Mouse (Mus musculus) CD4-positive helper T cell, adult 2 months (primary cell): ENCODE results near the gene Fto.

Experiments
- DNase-seq: peaks from one replicate; pipeline ENCODE4 v3.0.0-alpha.2; 2012; ENCODE audit warnings: low read depth, missing footprints, low spot score

Fto gene

DNA sequence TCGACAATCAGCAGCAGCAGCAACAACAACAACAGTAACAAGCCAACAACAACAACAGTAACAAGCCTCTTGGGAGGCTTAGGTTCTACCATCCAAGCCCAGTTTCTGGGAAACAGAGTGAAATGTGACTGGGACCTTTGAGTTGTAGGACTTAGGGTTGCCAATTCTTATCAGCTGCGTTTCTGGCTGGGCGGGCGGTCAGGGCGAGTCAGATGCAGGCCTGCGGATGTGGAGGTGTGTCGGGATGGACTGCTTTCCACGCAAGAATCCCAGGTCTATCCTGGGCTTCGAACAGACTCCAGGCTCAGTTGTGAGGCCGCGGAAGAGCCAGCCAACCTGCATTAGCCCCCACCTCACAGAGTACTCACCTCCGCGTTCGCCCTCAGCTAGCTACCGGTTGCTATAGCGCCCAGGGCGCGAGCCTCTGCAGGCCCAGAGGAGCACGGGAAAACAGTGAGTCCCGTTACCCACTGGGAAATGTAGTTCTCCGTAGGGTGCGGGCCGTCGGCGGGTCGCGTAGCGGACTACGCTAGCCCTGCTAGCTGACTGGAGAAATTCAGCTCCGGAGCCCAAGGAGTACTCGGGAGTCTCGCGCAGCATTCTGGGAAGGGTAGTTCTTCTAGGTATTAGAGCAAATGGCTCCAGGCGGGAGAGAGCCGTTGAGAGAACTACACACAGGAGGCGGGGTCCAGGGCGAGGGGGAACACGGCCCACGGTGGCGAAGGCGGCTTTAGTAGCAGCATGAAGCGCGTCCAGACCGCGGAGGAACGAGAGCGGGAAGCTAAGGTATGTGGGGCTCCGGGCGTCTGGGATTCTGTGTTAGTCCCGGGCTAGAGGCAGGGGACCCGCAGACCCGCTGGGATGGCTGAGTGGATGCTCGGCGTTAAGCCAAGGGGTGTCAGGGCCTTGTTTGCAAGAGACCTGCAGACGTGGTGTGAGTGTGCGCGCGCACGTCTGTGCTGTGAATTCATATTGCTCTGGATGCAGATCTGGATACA, at the start of gene Fto, which contains the start of gene Rpgrip1l:
Fto (plus strand) TSS at position 691 of the 998 bp plus-strand sequence.
Rpgrip1l (minus strand) TSS at position 428 of the 998 bp plus-strand sequence.
- peak; percentile 98 for DNase-seq

DNA sequence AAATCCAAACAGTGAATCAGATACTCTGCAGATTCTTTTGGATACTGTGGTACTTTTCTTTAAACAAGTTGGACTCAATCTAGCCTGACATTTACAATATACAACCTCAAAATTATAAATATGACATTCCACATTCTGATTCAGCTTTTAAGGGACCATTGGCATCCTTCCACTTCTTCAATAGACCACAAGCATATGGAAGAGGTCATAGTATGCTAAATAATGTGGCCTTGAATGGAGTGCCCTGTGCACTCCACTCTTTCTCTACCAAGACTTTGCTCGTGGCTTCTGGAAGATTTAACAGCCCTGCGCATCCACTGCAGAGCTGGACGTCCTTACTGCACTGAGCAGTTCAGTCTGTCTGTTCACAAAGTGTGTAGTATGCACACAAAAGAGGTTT, 49.4 kb upstream of the Fto start:
- DNase-seq: no peak

DNA sequence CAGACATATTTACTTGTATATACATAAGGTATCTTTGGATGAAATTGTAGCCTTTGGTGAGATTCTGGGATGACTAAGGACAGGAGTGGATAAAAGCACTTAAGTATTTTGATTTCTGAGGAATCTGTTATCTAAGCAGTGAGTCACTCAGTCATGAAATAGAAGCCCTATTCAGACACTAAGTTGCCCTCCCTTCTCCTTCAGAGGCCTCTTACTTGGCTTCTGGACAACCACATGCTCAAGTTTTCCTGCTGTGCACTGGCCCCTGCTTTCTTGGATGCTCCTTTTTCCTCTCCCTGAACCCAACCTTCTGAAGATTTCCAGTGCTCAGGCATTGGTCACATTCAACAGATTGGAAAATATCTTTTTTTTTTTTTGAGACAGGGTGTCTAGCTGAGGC, 48.8 kb upstream of the Fto start:
- DNase-seq: no peak

DNA sequence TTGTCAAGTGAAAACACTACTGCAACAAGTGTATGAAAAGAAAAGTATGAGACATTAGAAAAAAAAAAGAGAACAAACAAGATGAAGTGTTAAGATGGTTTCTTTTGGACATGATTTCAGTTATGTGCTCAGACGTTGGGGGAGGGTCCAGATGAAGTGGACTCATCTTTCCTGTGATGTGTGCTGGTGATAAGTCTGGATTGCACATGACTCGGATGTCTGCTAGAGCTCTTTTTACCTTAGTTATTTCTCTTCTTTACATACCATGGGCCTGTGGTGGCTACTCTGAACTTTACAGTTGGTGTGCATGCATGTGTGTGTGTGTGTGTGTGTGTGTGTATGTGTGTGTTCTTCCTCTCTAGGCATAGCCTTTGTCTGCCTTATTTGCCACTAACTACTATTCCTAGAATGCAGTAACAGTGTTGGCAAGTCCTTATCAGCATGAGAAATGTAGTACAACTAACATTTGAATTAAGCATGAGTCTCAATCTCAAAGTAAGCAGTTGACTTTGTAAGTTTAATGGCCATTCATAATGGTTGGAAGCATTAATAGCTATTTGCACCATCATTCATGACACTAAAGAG, 43.9 kb upstream of the Fto start:
- DNase-seq: no peak

DNA sequence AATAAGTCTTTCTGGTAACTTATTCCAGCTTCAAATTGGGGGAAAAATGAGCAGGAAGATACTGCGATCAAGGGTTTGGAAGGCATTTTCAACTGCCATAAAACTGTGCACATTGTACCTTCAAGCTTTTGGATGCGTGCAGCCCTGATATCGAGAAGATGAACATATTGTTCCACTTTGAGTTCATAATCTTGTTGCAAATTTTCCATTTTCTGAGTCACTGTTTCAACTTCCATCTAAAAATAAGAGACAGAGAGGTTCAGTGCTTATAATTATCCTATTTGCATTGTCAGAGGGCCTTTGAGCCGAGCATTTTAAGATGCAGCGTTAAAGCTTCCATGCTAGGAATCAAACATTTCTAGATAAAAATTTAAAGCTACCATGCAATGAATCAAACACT, 39.8 kb upstream of the Fto start:
- no peak for DNase-seq

DNA sequence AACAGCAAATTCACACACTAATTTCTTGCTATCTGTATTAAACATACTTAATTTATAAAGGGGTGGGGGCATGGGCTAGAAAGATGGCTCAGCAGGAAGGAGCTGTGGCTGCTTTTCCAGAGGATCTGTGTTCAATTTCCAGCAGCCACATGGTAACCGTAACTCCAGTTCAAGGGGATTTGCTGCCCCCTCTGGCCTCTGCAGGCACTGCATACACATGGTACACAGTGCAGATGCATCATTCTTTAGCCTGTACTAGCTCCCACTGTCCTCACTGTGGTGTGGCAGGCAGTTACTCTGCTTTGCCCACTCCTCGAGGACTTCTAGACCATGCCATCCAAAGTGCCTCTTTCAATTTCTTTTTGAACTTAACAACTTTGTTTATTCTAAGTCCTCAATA, 37.0 kb upstream of the Fto start:
- DNase-seq: no peak

DNA sequence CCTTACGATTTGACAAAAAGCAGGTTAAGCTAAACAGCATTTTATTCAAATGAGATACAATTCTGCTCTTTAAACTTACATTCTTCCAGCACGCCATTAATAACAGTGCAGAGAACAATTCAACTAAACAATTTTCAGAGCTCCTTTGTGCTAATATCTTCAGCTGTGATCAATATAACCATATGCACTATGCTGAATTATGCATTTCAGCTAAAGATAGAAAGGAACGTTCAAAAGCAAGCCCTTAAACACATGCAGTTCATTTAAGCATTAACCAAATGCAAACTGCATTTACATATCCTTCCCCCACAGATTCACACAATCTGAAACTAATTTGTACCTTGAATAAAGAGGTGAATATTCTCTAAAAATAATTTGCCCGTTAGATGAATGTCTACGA, 35.3 kb upstream of the Fto start:
- no peak for DNase-seq

DNA sequence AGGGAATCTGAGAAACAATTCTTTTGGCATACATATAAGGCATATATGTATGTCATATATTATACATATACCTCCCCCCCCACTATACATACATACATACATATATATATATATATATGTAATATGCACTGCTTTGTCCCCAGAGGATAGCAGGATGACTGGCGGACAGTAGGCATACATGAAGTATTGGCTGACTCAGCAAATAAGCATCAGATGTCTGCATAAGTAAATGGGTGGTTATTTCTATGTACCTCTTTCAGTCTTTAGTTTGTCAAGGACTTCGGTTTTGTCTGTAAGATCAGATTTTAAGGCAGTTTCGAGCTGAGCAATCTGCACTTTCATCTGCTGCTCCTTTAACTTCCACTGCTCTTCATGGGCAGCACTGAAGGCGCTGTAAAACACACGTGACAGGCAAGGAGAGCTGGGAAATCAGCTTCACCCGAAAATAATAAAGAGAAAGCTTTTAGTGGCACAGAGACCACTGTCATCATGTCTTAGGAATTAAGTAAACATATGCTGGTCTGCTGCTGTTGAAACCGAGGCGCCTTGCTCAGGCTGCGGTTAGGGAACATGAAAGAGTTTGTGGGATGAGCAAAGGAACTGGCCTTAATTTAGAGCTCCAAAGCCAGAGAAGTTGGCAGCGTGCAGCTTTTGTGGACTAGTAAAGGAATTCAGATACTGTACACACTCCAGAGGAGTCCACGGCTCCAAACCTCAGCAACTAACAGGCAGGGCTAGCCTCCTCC, 32.7 kb upstream of the Fto start:
- DNase-seq: no peak

DNA sequence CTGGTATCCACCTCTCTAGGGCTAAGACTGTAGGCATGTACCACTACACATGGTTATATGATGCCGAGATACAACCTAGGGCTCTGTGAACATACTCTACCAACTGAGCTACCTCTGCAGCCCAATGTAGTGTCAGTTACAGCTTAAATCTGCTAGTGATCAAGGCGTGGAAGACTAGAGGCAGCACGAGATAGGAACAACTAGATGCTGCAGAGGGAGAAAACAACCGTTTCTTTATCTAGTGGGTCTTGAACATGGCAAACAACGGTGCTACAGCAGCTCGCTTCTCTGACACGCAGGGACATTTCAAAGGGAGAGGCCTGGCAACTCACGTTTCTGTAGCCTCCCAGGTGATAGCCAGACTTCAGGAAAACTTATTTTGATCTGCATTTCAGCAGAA, 31.8 kb upstream of the Fto start:
- no peak for DNase-seq

DNA sequence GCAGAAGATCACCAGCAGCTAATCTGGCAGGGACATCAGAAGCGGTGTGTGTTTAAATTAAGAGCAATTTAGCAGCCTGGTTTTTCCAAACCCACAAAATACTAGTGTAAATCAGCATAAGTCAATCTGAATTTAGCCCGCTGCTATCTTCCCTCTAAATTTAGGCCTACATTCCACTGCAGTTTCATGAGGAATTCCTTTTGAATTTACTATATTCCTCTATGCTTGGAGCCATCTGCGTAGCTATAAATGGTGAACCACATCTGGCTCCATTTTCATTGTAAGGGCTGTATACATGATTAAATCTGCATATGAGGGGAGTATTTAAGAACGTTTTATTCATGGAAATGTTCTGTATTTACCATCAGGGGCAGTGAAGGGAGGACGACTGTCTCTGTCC, 30.7 kb upstream of the Fto start:
- no peak for DNase-seq

DNA sequence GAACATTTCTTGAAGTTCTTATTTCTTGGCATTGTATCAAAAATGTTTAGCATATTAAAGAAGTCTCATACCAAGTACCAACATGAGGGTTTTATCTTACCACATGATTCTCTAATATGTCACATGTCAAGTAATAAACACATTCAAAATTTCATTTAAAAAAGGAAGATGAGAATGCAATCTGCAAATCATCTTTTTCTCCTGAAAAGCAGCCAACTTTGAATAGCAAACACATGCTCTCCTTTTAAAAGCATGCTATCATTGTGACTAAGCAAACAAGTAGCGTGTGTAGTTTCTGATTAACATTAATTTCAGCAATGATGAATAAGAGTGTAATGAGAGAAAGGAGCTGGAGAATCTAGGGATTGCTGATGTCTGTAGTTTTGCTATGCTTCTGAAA, 29.5 kb upstream of the Fto start:
- DNase-seq: no peak

DNA sequence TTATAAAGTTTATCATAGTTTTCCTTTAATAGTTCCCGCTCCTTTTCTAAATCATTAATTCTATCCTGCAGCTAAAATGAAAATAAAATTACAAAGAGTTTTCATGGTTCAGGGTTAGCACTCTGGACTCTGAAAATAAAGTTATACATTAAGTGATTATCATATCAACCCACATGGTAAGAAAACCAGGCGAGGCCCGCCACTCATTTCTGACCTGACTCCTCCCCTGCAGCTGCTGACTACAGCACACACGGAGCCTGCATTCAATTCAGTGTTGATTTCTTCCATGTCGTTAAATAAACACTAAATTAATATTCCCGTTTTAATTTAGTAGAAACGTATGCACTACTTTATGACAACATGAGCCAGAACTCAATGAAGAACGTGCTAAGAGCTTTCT, 27.1 kb upstream of the Fto start:
- DNase-seq: no peak

DNA sequence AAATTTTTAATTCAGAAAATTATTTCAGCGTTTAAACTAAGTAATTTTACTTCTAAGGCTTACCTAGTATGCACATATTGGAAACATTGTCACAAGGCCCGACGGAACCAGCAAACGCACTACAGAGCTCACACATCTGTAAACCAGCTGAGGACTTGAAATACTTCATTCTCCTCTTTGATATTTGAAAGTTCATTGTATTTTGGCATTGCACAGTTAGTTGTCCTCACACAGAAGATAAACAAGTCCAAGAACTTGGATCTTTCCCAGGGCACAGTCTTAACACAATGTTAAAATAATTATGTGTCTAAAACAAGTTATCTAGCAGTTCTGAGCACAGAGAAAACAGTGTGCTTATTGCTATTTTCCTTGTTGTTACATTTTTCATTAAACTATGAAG, 22.7 kb upstream of the Fto start:
- DNase-seq: no peak

DNA sequence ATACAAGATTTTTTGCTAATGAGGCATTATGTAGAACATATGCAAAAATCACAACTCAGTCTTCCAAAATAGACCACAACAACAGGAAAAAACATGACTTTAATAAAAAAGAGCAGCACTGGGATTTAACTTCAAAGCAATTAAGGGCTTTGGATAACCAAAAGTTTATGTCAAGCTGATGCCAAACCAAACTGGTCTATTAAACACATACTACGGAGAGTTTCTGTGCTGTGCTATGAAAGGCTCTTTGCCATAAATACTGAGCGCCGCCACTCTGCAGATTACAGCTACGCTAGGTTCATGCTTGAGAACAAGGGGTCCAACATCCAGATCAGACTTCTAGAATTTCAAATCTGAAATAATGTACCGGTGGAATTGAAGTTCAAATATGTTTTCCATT, 17.5 kb upstream of the Fto start:
- DNase-seq: no peak

DNA sequence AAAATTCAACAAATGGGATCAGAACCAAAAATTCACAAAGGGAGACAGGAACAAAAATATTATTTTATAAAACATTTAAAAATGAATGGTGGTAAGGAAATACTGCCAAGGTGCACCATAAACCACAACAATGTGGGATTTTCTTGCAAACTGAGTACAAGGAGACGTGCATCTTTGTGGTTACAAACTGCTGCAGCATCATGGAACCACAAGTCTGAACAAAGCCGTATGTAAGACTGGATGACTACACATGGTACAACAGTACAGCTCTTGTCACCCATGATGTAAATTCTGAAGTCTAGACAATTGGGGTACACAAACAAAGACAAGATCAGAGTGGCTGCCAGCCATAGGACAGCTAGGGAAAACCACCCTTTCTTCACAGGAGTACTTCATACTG, 14.7 kb upstream of the Fto start:
- DNase-seq: no peak

DNA sequence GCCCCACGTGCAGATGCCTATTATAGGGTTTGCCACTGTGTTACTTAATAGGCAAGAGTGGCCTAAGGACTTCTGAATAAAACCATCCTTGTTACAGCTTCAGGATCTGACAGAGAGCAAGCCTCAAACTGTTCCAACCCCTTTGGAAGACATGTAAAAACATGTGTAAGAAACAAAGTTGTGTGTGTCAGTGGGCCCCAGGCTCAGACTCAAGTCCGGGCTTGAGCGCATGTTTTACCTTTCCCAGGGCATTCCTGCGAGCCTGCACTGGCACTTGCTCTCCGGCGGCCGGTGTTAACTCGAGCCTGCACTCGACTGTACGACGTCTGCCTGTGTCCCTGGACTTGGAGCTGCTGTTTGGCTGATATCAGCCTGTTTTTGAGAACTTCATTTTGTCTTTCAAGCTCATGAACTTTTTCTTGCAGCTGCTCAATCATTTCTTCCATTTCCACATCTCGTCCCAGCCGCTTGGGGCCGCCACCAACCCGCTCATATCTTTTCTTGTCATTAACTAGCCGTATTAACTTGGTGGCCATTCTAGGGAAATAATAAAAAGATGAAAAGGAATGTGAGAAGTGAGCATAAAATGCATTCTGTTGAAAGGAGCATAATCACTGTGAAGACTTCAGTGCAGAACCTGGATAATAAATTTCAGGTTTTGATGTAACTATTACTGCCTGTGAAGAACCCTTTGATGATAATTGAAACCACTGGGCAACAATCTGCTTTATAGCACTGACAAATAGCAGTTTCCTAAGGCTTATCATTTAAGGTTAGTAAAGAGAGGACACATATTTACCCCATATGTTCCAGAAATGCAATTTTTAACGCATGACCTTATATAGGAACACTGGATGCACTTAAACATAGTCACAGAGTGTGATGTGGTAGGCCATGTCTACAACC, 8.6 kb upstream of the Fto start:
- DNase-seq: no peak

DNA sequence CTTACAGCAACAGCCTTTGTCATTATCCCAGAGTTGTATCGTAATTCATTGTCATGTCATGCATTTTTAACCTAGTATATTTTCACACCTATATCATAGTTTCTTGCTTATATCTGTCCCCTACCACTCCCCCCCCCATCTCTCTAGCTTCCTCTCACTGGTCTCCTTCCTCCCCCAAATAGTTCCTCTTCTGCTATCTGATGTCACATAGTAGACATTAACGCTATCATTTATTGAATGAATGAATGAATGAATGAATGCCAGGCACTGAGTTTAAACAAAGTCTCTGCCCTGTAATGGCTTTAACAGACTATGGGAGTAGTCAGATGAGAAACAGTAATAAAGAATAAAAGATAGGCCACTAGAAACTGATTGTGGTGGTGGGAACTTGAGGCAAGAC, 983 bp upstream of the Fto start:
- no peak for DNase-seq

DNA sequence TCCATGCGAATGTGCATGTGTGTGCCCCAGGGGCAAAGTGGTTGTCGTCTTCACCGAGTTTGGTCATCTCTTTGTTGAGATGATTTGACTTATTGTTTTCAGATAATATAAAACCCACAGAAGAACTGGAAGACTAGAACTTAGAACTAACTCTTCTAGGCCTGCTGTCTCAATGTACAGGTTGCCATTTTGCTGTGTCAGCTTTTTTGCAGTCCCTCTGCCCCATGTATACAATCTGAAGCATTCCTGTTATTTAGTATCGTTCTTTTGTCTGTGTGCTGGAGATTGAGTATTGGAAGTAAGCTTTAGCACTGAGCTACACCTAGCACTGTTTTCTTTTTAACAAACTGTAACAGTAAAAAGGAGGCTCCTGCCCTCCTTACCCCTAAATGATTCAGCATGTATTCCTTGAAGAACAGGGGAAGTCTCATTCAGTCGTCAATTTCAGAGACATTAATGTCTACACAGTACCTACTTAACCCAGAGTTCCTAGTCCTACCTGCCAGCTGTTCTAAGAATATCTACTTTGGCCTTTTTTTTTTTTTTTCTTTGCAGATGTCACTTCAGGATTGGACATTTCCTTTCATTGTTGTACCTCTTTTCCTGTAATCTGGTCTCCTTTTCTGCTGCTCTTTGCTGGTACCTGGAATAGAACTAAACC, 4.4 kb downstream of the Fto start:
- DNase-seq: no peak

DNA sequence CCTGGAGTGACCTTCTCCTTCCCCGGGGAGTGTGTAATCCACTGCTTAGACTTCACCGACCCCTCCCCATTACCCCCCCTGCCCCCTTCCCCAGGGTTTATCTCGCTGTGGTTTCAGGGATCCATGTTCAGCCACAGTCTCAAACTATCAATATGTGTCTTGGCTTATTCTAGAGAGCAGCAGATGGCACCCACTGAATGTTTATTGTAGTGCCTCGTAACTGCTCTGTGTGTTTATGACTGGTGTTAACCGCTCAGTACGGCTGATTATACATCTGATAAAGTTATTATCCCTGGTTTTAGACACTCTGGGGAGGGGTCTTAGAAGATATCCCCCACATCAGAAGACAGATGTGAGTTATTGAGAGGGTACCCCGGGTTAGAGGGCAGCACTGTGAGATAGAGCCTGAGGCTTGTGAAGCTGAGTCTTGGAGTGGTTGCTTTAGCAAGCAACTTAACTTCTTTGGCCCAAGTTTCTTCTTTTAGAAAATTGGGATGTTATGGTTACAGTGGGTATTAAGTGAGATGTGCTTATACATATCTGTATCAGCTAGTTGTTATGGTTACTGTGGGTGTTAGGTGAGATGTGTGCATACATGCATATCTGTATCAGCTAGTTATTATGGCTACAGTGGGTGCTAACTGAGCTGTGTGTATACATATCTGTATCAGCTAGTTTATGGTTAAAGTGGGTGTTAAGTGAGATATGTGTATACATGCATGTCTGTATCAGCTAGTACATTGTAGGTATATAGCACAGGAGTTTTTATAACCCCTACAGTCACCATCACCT, 5.8 kb downstream of the Fto start:
- no peak for DNase-seq

DNA sequence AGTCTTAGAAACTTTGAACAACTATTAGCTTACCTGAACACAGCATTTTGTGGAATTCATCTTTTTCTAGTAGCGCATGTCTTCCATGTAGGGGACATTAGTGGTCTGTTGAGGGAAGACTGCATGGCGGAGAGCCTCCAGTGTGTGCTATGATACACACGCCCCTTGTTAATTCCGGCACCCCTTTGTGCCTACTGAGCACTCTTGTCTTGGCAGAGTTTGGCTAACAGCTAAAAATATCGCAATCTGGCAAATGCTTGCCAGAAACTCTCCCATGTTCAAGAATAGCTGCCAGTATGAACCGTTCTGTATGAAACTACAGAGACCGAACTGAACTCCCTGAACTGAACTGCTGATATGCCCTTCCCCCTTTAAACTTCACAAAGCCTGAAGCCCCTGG, 10.2 kb downstream of the Fto start:
- no peak for DNase-seq
